Mouse (Mus musculus): ENCODE data around the gene Hist1h1a. TPM values are rescaled to one million over a fixed set of nuclear protein-coding genes. Genes with fewer than 3 reads are reported as not detected.
A peak's percentile ranks its signal among the peaks of the same experiment; 100 is the strongest.

Gene Hist1h1a
- polyA plus RNA-seq, 1 experiment: 4.3 TPM

DNA sequence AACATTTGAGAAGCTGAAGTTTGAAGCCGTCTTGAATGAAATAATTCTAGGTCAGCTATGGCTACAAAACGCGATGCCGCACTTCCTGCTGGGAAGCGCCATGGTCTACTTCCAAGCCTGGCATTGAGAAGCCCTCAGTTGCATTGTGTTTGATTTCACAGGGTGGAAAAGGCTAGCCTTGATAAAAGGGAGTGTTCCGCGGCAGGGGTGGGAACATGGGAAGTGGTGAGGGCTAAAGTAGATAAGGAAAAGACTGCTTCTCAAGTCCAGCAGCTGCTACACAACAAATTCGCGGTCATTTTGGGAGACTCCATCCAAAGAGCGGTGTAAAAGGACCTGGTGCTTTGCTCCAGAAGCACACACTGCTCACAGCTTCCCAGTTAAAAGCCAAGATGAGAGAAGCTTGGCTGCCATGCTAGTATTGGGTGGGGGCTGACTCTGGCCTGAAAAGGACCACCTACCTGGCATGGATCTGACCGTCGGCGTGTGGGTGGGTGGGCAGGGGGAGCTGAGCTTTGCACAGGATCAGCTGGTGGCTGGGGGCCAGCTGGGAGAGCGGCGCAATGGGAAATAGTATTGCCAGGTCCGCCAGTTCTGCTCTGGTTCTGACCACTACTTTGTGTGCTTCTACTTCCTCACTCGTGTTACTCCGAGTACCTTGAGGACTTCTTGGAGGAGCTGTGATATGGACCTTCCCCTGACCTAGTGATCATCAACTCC, 34.8 kb upstream of the Hist1h1a start:
- Histone ChIP-seq H3K4me3 (ENCODE audit: control insufficient read depth, low read depth, low read length) (no peak overlapping the region), H3K27me3 (ENCODE audit: control insufficient read depth, insufficient read depth, low read length) (no peaks in the 10 kb centered on the region), H3K4me1 (ENCODE audit: control insufficient read depth, insufficient read depth, low read length) (peaks cover 3% of the 10 kb centered on the region; the same call in 1 of the 2 replicates), H3K36me3 (ENCODE audit: control insufficient read depth, insufficient read depth, low read length) (no peaks in the 10 kb centered on the region), H3K27ac (ENCODE audit: control insufficient read depth, insufficient read depth, low read depth, low read length) (no peak overlapping the region)
- TF ChIP-seq POLR2A (IDR thresholded peaks at IDR 0.05; ENCODE audit: control insufficient read depth, low read depth, low read length) (no peak), CTCF (IDR thresholded peaks at IDR 0.05; ENCODE audit: control insufficient read depth, insufficient read depth, insufficient replicate concordance, low read depth, low read length) (no peak)

DNA sequence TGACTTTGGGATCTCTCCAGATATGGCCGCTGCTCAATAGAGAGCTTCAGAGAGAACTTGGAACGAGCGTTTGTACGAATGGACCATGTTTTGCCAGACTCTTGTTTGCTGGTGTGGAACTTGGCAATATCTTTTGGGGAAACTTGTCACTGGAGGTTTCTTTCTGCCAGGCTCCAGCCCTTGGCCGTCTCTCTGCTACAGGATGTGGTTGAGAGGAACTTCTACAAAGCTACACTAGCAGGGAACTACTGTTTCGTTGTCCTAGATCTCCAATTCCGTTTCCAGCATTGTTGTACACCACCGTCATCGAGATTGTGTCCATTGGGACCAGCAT, 34.3 kb upstream of the Hist1h1a start:
- H3K27me3 ChIP-seq (ENCODE audit: control insufficient read depth, insufficient read depth, low read length): no peaks in the 10 kb centered on the region
- H3K27ac ChIP-seq (ENCODE audit: control insufficient read depth, insufficient read depth, low read depth, low read length): no peak overlapping the region
- peaks cover 3% of the 10 kb centered on the region; the same call in 1 of the 2 replicates for H3K4me1 ChIP-seq (ENCODE audit: control insufficient read depth, insufficient read depth, low read length)
- no peak overlapping the region for H3K4me3 ChIP-seq (ENCODE audit: control insufficient read depth, low read depth, low read length)
- H3K36me3 ChIP-seq (ENCODE audit: control insufficient read depth, insufficient read depth, low read length): no peaks in the 10 kb centered on the region
- TF ChIP-seq CTCF (IDR thresholded peaks at IDR 0.05; ENCODE audit: control insufficient read depth, insufficient read depth, insufficient replicate concordance, low read depth, low read length): no peak
- no peak for TF ChIP-seq POLR2A (IDR thresholded peaks at IDR 0.05; ENCODE audit: control insufficient read depth, low read depth, low read length)

- H3K27ac ChIP-seq (ENCODE audit: control insufficient read depth, insufficient read depth, low read depth, low read length): no peak overlapping the region
- TF ChIP-seq CTCF (IDR thresholded peaks at IDR 0.05; ENCODE audit: control insufficient read depth, insufficient read depth, insufficient replicate concordance, low read depth, low read length) (no peak), POLR2A (IDR thresholded peaks at IDR 0.05; ENCODE audit: control insufficient read depth, low read depth, low read length) (no peak)
- H3K4me3 ChIP-seq (ENCODE audit: control insufficient read depth, low read depth, low read length): no peak overlapping the region
- H3K4me1 ChIP-seq (ENCODE audit: control insufficient read depth, insufficient read depth, low read length): peaks cover 3% of the 10 kb centered on the region; the same call in 1 of the 2 replicates
- H3K36me3 ChIP-seq (ENCODE audit: control insufficient read depth, insufficient read depth, low read length): no peaks in the 10 kb centered on the region
- H3K27me3 ChIP-seq (ENCODE audit: control insufficient read depth, insufficient read depth, low read length): no peaks in the 10 kb centered on the region
These were observed 33.8 kb upstream of the Hist1h1a start for GRCm38 (mm10) chr13:23729706-23730105.

DNA sequence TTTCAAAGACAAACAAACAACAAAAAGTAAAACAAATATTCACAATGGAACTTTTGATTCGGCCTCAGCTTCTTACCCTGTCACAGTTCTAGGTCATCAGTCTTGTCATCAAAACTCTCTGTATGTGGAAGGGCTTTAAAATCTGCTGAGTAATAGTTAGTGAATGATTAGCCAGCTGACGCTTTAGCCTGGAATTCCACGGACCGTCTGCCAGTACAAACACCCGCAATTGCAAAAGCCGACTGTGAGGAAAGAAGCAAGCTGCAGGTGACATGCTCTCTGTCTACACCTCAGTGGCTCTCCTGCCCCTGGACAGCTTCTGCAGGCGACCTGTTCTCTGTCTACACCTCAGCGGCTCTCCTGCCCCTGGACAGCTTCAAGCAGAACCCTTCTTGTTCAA, 33.0 kb upstream of the Hist1h1a start:
- no peaks in the 10 kb centered on the region for H3K36me3 ChIP-seq (ENCODE audit: control insufficient read depth, insufficient read depth, low read length)
- H3K27ac ChIP-seq (ENCODE audit: control insufficient read depth, insufficient read depth, low read depth, low read length): no peak overlapping the region
- TF ChIP-seq POLR2A (IDR thresholded peaks at IDR 0.05; ENCODE audit: control insufficient read depth, low read depth, low read length): no peak
- TF ChIP-seq CTCF (IDR thresholded peaks at IDR 0.05; ENCODE audit: control insufficient read depth, insufficient read depth, insufficient replicate concordance, low read depth, low read length): no peak
- H3K4me3 ChIP-seq (ENCODE audit: control insufficient read depth, low read depth, low read length): no peak overlapping the region
- H3K4me1 ChIP-seq (ENCODE audit: control insufficient read depth, insufficient read depth, low read length): peaks cover 3% of the 10 kb centered on the region; the same call in 1 of the 2 replicates
- no peaks in the 10 kb centered on the region for H3K27me3 ChIP-seq (ENCODE audit: control insufficient read depth, insufficient read depth, low read length)

DNA sequence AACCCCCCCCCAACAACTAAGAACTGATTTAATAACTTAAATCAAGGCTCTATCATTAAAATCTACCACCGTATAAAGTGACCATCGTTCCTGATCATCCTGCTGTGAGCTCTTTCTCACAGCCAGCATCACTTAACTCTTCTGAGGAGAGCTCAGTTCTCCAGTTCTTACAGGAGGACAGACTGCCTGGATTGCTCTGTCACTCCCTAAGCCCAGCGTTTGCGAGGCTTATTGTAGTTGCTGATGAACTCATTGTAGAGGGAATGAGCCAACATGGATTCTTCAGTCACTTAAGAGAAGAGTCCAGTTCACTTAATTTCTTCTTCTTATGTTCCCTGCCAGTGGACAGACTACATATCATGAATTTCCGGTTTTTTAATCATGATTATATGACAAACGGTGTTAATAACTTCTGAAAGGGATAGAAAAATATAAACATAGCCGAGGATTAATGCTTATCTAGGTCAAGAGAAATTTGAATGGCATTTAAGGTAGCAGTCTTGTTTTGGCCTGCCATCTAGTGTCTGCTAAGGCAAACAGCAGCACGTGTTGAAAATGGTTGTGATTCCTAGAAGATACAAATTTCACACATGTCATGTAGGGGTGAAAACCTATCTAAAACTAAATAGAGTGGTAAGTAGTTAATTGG, 31.2 kb upstream of the Hist1h1a start:
- peaks cover 3% of the 10 kb centered on the region; the same call in 1 of the 2 replicates for H3K4me1 ChIP-seq (ENCODE audit: control insufficient read depth, insufficient read depth, low read length)
- TF ChIP-seq CTCF (IDR thresholded peaks at IDR 0.05; ENCODE audit: control insufficient read depth, insufficient read depth, insufficient replicate concordance, low read depth, low read length) (no peak), POLR2A (IDR thresholded peaks at IDR 0.05; ENCODE audit: control insufficient read depth, low read depth, low read length) (no peak)
- H3K27me3 ChIP-seq (ENCODE audit: control insufficient read depth, insufficient read depth, low read length): no peaks in the 10 kb centered on the region
- H3K27ac ChIP-seq (ENCODE audit: control insufficient read depth, insufficient read depth, low read depth, low read length): no peak overlapping the region
- H3K4me3 ChIP-seq (ENCODE audit: control insufficient read depth, low read depth, low read length): no peak overlapping the region
- H3K36me3 ChIP-seq (ENCODE audit: control insufficient read depth, insufficient read depth, low read length): no peaks in the 10 kb centered on the region

GRCm38 (mm10) chr13:23737091-23737490, 26.4 kb upstream of the Hist1h1a start:
- Histone ChIP-seq H3K4me1 (ENCODE audit: control insufficient read depth, insufficient read depth, low read length) (peaks cover 7% of the 10 kb centered on the region), H3K36me3 (ENCODE audit: control insufficient read depth, insufficient read depth, low read length) (no peaks in the 10 kb centered on the region), H3K4me3 (ENCODE audit: control insufficient read depth, low read depth, low read length) (no peak overlapping the region), H3K27ac (ENCODE audit: control insufficient read depth, insufficient read depth, low read depth, low read length) (no peak overlapping the region), H3K27me3 (ENCODE audit: control insufficient read depth, insufficient read depth, low read length) (no peaks in the 10 kb centered on the region)
- TF ChIP-seq POLR2A (IDR thresholded peaks at IDR 0.05; ENCODE audit: control insufficient read depth, low read depth, low read length) (no peak), CTCF (IDR thresholded peaks at IDR 0.05; ENCODE audit: control insufficient read depth, insufficient read depth, insufficient replicate concordance, low read depth, low read length) (no peak)

DNA sequence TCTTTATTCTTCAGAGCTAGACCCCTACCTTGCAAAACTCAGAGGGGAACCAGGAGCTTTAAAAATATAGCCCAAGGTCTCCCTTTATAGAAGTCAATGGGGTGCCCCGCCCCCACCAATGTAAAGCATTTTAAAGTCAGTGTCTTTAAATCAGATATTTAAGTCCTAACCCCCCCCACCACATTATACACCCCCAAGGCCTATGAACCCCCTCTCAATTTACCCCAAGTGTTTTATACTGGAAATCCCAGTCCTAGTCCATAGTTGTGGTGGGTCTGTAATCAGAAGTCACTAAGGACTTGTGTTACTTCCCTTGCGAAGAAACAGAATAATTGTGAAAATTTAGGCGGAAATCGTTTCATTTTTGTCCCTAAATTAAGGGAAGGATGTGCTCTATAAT, 25.4 kb upstream of the Hist1h1a start:
- peak overlapping the region; percentile 90 for H3K27ac ChIP-seq (ENCODE audit: control insufficient read depth, insufficient read depth, low read depth, low read length)

More for the DNA sequence above, 25.4 kb upstream of the Hist1h1a start:
- TF ChIP-seq POLR2A (IDR thresholded peaks at IDR 0.05; ENCODE audit: control insufficient read depth, low read depth, low read length) (no peak), CTCF (IDR thresholded peaks at IDR 0.05; ENCODE audit: control insufficient read depth, insufficient read depth, insufficient replicate concordance, low read depth, low read length) (no peak)
- H3K4me1 ChIP-seq (ENCODE audit: control insufficient read depth, insufficient read depth, low read length): peaks cover 7% of the 10 kb centered on the region
- H3K4me3 ChIP-seq (ENCODE audit: control insufficient read depth, low read depth, low read length): no peak overlapping the region
- no peaks in the 10 kb centered on the region for H3K27me3 ChIP-seq (ENCODE audit: control insufficient read depth, insufficient read depth, low read length)
- H3K36me3 ChIP-seq (ENCODE audit: control insufficient read depth, insufficient read depth, low read length): no peaks in the 10 kb centered on the region

Data from testis, adult 2 months (tissue).